Mouse (Mus musculus) common myeloid progenitor, adult 5-6 weeks (primary cell): Measurements from ENCODE around the gene Cacna1a. TPM values are rescaled to one million over a fixed set of nuclear protein-coding genes. Genes with fewer than 3 reads are reported as not detected.
"Not testable (repeated sequence)": the region's sequence is repeated elsewhere in the genome, so short reads cannot be mapped to it uniquely, and the experiment has no call there.

Source experiments
- ATAC-seq: replicated peaks from 2 replicates; pipeline ENCODE4 v1.8.0; 2016; ENCODE audit warnings: low read depth, mild to moderate bottlenecking, moderate TSS enrichment, inconsistent platforms; ENCODE audit not compliant: poor library complexity, severe bottlenecking
- total RNA-seq: library from RNA; stranded (forward); fragments of 200-1000, 187-1606 nt; gene quantifications from 2 replicates; pipeline ENCODE4 v1.2.3, GENCODE M21; 2017

The Cacna1a gene
- total RNA-seq, 1 experiment from 2014 or later, result 0.18 TPM

GRCm38 (mm10) chr8:84569921-84570673, 181.9 kb downstream of the Cacna1a start:
- peak; percentile 51 for ATAC-seq

GRCm38 (mm10) chr8:84577432-84577831, 189.2 kb downstream of the Cacna1a start:
- ATAC-seq, result no peak

- ATAC-seq, result peak; percentile 87
Measured at GRCm38 (mm10) chr8:84579595-84579994, 191.4 kb downstream of the Cacna1a start.

GRCm38 (mm10) chr8:84585311-84585710, 197.1 kb downstream of the Cacna1a start:
- ATAC-seq, result no peak; the same call in 1 of the 2 replicates

GRCm38 (mm10) chr8:84586221-84586620, 198.0 kb downstream of the Cacna1a start:
- no peak for ATAC-seq

GRCm38 (mm10) chr8:84588498-84588897, 200.3 kb downstream of the Cacna1a start:
- ATAC-seq, result peak; percentile 74

- ATAC-seq, result peak; percentile 48; the same call in 1 of the 2 replicates
Measured at GRCm38 (mm10) chr8:84592015-84592662, 203.9 kb downstream of the Cacna1a start.

GRCm38 (mm10) chr8:84593143-84593542, 204.9 kb downstream of the Cacna1a start:
- ATAC-seq, result no peak

GRCm38 (mm10) chr8:84594099-84594780, 206.0 kb downstream of the Cacna1a start:
- peak; percentile 55 for ATAC-seq

- ATAC-seq, result peak; percentile 71
Measured at GRCm38 (mm10) chr8:84595648-84596047, 207.4 kb downstream of the Cacna1a start.

- ATAC-seq, result no peak
Measured at GRCm38 (mm10) chr8:84599401-84599800, 211.2 kb downstream of the Cacna1a start.

GRCm38 (mm10) chr8:84600311-84600907, 212.2 kb downstream of the Cacna1a start:
- ATAC-seq, result no peak

- ATAC-seq, result peak; percentile 61
Measured at GRCm38 (mm10) chr8:84601221-84601751, 213.0 kb downstream of the Cacna1a start.

- peak; percentile 73; the same call in 1 of the 2 replicates for ATAC-seq
Measured at GRCm38 (mm10) chr8:84614512-84615223, 226.4 kb downstream of the Cacna1a start.

GRCm38 (mm10) chr8:84615666-84616485, 227.6 kb downstream of the Cacna1a start:
- ATAC-seq, result no peak

- no peak for ATAC-seq
Measured at GRCm38 (mm10) chr8:84617005-84617404, 228.8 kb downstream of the Cacna1a start.

- no peak for ATAC-seq
Measured at GRCm38 (mm10) chr8:84621102-84621625, 232.9 kb downstream of the Cacna1a start.

- not testable (repeated sequence) for ATAC-seq
Measured at GRCm38 (mm10) chr8:84623425-84623824, 235.2 kb downstream of the Cacna1a start.
